9 mouse cellular contexts compared by ENCODE assay signal in genomic region chr13:110747223-110747868, GRCm38 (mm10).
DNase-seq lines count a peak whose midpoint lies in the region; ATAC-seq and TF ChIP-seq lines count a peak whose summit lies in the region.
"Had no signal": no experiment of that assay in that cellular context is flagged by ENCODE, and none has a peak within 500 bp of the region (broad histone marks: within the 10 kb centered on the region; RNA-seq: fewer than 3 reads in every experiment).

No protein-coding gene starts in this region.

- no peaks in the 10 kb centered on the region for H3K27me3 ChIP-seq in embryonic facial prominence, embryonic 14.5 days (replicated peaks; ENCODE audit: control insufficient read depth, insufficient read depth, low read length)
- H3K27me3 ChIP-seq in embryonic facial prominence, embryonic 10.5 days (replicated peaks; ENCODE audit: low read depth, poor library complexity, severe bottlenecking), result no peaks in the 10 kb centered on the region
- H3K27me3 ChIP-seq: liver, embryonic 13.5 days had no signal

- no peak overlapping the region for H3K4me3 ChIP-seq in embryonic facial prominence, embryonic 14.5 days (ENCODE audit: low read depth, low read length)
- no peak overlapping the region for H3K4me3 ChIP-seq in embryonic facial prominence, embryonic 10.5 days
- H3K4me3 ChIP-seq in brown adipose tissue, adult 24 weeks (ENCODE audit: insufficient read depth, low read depth, low read length), result no peak overlapping the region
- no peak overlapping the region for H3K4me3 ChIP-seq in lung, adult 2 months (replicated peaks; ENCODE audit: extremely low read depth, low read depth, low read length)
- H3K4me3 ChIP-seq: liver, embryonic 13.5 days had no signal

- no peak overlapping the region; the same call in 1 of the 2 replicates for H3K27ac ChIP-seq in embryonic facial prominence, embryonic 14.5 days (replicated peaks; ENCODE audit: low read depth, low read length)
- no peak overlapping the region for H3K27ac ChIP-seq in embryonic facial prominence, embryonic 10.5 days (replicated peaks)
- H3K27ac ChIP-seq in brown adipose tissue, adult 24 weeks (replicated peaks; ENCODE audit: low read depth, low read length), result peak overlapping the region; percentile 44; the same call in 1 of the 2 replicates
- H3K27ac ChIP-seq: liver, embryonic 13.5 days had no signal

- H3K4me2 ChIP-seq in embryonic facial prominence, embryonic 14.5 days (ENCODE audit: low read depth, low read length), result no peak overlapping the region
- H3K4me2 ChIP-seq: liver, embryonic 13.5 days had no signal

- no peaks in the 10 kb centered on the region for H3K4me1 ChIP-seq in embryonic facial prominence, embryonic 14.5 days (ENCODE audit: control insufficient read depth, insufficient read depth, low read length)
- H3K4me1 ChIP-seq in embryonic facial prominence, embryonic 10.5 days, result peaks cover 5% of the 10 kb centered on the region
- no peaks in the 10 kb centered on the region; the same call in 1 of the 2 replicates for H3K4me1 ChIP-seq in brown adipose tissue, adult 24 weeks (ENCODE audit: control insufficient read depth, insufficient read depth, insufficient read length, low read length)
- H3K4me1 ChIP-seq in lung, adult 2 months (ENCODE audit: control insufficient read depth, insufficient read depth, low read length), result peaks cover 2% of the 10 kb centered on the region; the same call in 1 of the 2 replicates
- H3K4me1 ChIP-seq: liver, embryonic 13.5 days had no signal

- intact Hi-C loops in heart, postnatal 36 days (cut with DNase I), result loop anchor here (2.0 to 5.0 kb wide), 4 partner anchors 55 to 351 kb away; no protein-coding TSS in a partner anchor

- H3K9me3 ChIP-seq in embryonic facial prominence, embryonic 14.5 days (ENCODE audit: control insufficient read depth, low read length), result no peaks in the 10 kb centered on the region
- H3K9me3 ChIP-seq in embryonic facial prominence, embryonic 10.5 days, result peaks cover 4% of the 10 kb centered on the region; the same call in 1 of the 2 replicates
- H3K9me3 ChIP-seq: liver, embryonic 13.5 days had no signal

- no peaks in the 10 kb centered on the region for H3K36me3 ChIP-seq in embryonic facial prominence, embryonic 14.5 days (ENCODE audit: control insufficient read depth, insufficient read depth, low read length)
- H3K36me3 ChIP-seq in embryonic facial prominence, embryonic 10.5 days (replicated peaks), result no peaks in the 10 kb centered on the region
- H3K36me3 ChIP-seq: liver, embryonic 13.5 days had no signal

- TF ChIP-seq CTCF in lung, adult 2 months (IDR thresholded peaks at IDR 0.05; ENCODE audit: insufficient read depth, low read length), result no peak

- 56% methylated on average over 6 of the region's 6 CpGs for WGBS in embryonic facial prominence, embryonic 14.5 days
- 60% methylated on average over 6 of the region's 6 CpGs for WGBS in embryonic facial prominence, embryonic 10.5 days
- WGBS in lung, adult 2 months, result 21% methylated on average over 6 of the region's 6 CpGs

- peak; percentile 20 for DNase-seq in embryonic facial prominence, embryonic 14.5 days (ENCODE audit: low spot score)
- DNase-seq in embryonic facial prominence, embryonic 10.5 days (ENCODE audit: low spot score), result no peak
- peak; percentile 19 to 25 for DNase-seq in heart, postnatal 36 days
- peak; percentile 11 for DNase-seq in lung, adult 2 months
- DNase-seq in B cell, adult 2 months, result no peak
- DNase-seq in cerebellum, adult 9-10 months, result no peak
- DNase-seq in right cerebral cortex, postnatal 14 days, result no peak
- DNase-seq: liver, embryonic 13.5 days had no signal

- no peak overlapping the region for H3K9ac ChIP-seq in embryonic facial prominence, embryonic 14.5 days (ENCODE audit: low read depth, low read length)
- H3K9ac ChIP-seq: liver, embryonic 13.5 days had no signal

- ATAC-seq in embryonic facial prominence, embryonic 14.5 days (ENCODE audit: low read depth), result no peak

- no peak for TF ChIP-seq POLR2A in lung, adult 2 months (IDR thresholded peaks at IDR 0.05; ENCODE audit: borderline replicate concordance, extremely low read depth, low read depth, low read length)

Comparison
In these comparisons a context has a peak if more than half of its experiments do, and no peak if none do; other contexts are left out.
1. DNase-seq: peak in embryonic facial prominence, embryonic 14.5 days (single experiment), heart, postnatal 36 days (2 of 2) and lung, adult 2 months (single experiment); none in embryonic facial prominence, embryonic 10.5 days (single experiment), B cell, adult 2 months (0 of 2), cerebellum, adult 9-10 months (single experiment) and right cerebral cortex, postnatal 14 days (single experiment).